ENCODE assay signal across 21 mouse cellular contexts in genomic region chr7:142905606-142906005, GRCm38 (mm10). TPM values are rescaled to one million over a fixed set of nuclear protein-coding genes. Genes with fewer than 3 reads are reported as not detected.
DNase-seq lines count a peak whose midpoint lies in the region; ATAC-seq and TF ChIP-seq lines count a peak whose summit lies in the region.
"Had no signal": no experiment of that assay in that cellular context is flagged by ENCODE, and none has a peak within 500 bp of the region (broad histone marks: within the 10 kb centered on the region; RNA-seq: fewer than 3 reads in every experiment).

No protein-coding gene starts in this region.

- TF ChIP-seq CTCF in liver, postnatal 0 days (IDR thresholded peaks at IDR 0.05; ENCODE audit: low read depth), result no peak

- H3K4me1 ChIP-seq in forebrain, embryonic 12.5 days, result peaks cover 46% of the 10 kb centered on the region
- H3K4me1 ChIP-seq in forebrain, embryonic 11.5 days (replicated peaks; ENCODE audit: control insufficient read depth, insufficient read depth, low read length), result peaks cover 13% of the 10 kb centered on the region; the same call in 1 of the 2 replicates
- H3K4me1 ChIP-seq in neural tube, embryonic 14.5 days (ENCODE audit: control insufficient read depth, insufficient read depth, low read length), result peaks cover 4% of the 10 kb centered on the region; the same call in 1 of the 2 replicates
- peaks cover 34% of the 10 kb centered on the region for H3K4me1 ChIP-seq in neural tube, embryonic 15.5 days
- H3K4me1 ChIP-seq in forebrain, embryonic 14.5 days (ENCODE audit: control insufficient read depth, insufficient read depth, low read length), result peaks cover 41% of the 10 kb centered on the region
- H3K4me1 ChIP-seq in liver, postnatal 0 days (ENCODE audit: insufficient read depth), result no peaks in the 10 kb centered on the region
- no peaks in the 10 kb centered on the region for H3K4me1 ChIP-seq in kidney, embryonic 16.5 days (ENCODE audit: insufficient read depth, low read length)
- H3K4me1 ChIP-seq: stomach, embryonic 15.5 days had no signal

- ATAC-seq in forebrain, embryonic 12.5 days (ENCODE audit: low FRiP score), result peak; percentile 24; the same call in 1 of the 2 replicates
- no peak for ATAC-seq in forebrain, embryonic 11.5 days (replicated peaks; ENCODE audit: low FRiP score)
- ATAC-seq in neural tube, embryonic 14.5 days (ENCODE audit: low read depth), result peak; percentile 6; the same call in 1 of the 2 replicates
- no peak for ATAC-seq in neural tube, embryonic 15.5 days (ENCODE audit: low FRiP score)
- ATAC-seq in forebrain, embryonic 14.5 days, result peak; percentile 30
- ATAC-seq in liver, postnatal 0 days, result no peak
- ATAC-seq in kidney, embryonic 16.5 days (ENCODE audit: low FRiP score, low TSS enrichment), result no peak
- ATAC-seq: intestine, embryonic 16.5 days; Patski had no signal

- H3K27ac ChIP-seq in forebrain, embryonic 12.5 days, result peak overlapping the region; percentile 74
- no peak overlapping the region for H3K27ac ChIP-seq in forebrain, embryonic 11.5 days (ENCODE audit: low read depth, low read length)
- 0 out of 2 replicates have a peak overlapping the region, but pooled peaks have one; percentile 18 for H3K27ac ChIP-seq in neural tube, embryonic 14.5 days (ENCODE audit: low read depth, low read length)
- no peak overlapping the region for H3K27ac ChIP-seq in neural tube, embryonic 15.5 days (replicated peaks)
- peak overlapping the region; percentile 58 for H3K27ac ChIP-seq in forebrain, embryonic 14.5 days (ENCODE audit: low read depth, low read length)
- no peak overlapping the region for H3K27ac ChIP-seq in liver, postnatal 0 days (ENCODE audit: low read depth)
- no peak overlapping the region for H3K27ac ChIP-seq in kidney, embryonic 16.5 days (ENCODE audit: low read length)
- H3K27ac ChIP-seq: embryonic facial prominence, embryonic 13.5 days; heart, embryonic 10.5 days; hindbrain, embryonic 10.5 days; left cerebral cortex, adult 2 months; stomach, embryonic 15.5 days had no signal

- H3K27me3 ChIP-seq in forebrain, embryonic 12.5 days, result peaks cover 30% of the 10 kb centered on the region
- H3K27me3 ChIP-seq in forebrain, embryonic 11.5 days (ENCODE audit: control insufficient read depth, insufficient read depth, low read length), result no peaks in the 10 kb centered on the region
- no peaks in the 10 kb centered on the region for H3K27me3 ChIP-seq in neural tube, embryonic 14.5 days (ENCODE audit: control insufficient read depth, insufficient read depth, low read length)
- no peaks in the 10 kb centered on the region for H3K27me3 ChIP-seq in neural tube, embryonic 15.5 days (replicated peaks)
- 0 out of 2 replicates have a peak, but pooled peaks cover under 1% of the 10 kb centered on the region for H3K27me3 ChIP-seq in forebrain, embryonic 14.5 days (replicated peaks; ENCODE audit: control insufficient read depth, insufficient read depth, low read length)
- H3K27me3 ChIP-seq in liver, postnatal 0 days (ENCODE audit: insufficient read depth, low read length), result 0 out of 2 replicates have a peak, but pooled peaks cover 3% of the 10 kb centered on the region
- H3K27me3 ChIP-seq in kidney, embryonic 16.5 days (ENCODE audit: insufficient read depth, low read length), result 0 out of 2 replicates have a peak, but pooled peaks cover 2% of the 10 kb centered on the region
- H3K27me3 ChIP-seq: embryonic facial prominence, embryonic 13.5 days; stomach, embryonic 15.5 days had no signal

- H3K4me2 ChIP-seq in forebrain, embryonic 12.5 days, result no peak overlapping the region
- no peak overlapping the region for H3K4me2 ChIP-seq in forebrain, embryonic 11.5 days (ENCODE audit: low read depth, low read length, severe bottlenecking)
- no peak overlapping the region for H3K4me2 ChIP-seq in neural tube, embryonic 14.5 days (ENCODE audit: low read depth, low read length)
- no peak overlapping the region for H3K4me2 ChIP-seq in neural tube, embryonic 15.5 days
- H3K4me2 ChIP-seq in forebrain, embryonic 14.5 days (ENCODE audit: low read length), result no peak overlapping the region
- H3K4me2 ChIP-seq in liver, postnatal 0 days (ENCODE audit: low read depth, low read length), result no peak overlapping the region
- H3K4me2 ChIP-seq in kidney, embryonic 16.5 days (replicated peaks; ENCODE audit: low read depth, low read length), result no peak overlapping the region
- H3K4me2 ChIP-seq: embryonic facial prominence, embryonic 13.5 days; stomach, embryonic 15.5 days had no signal

- no peaks in the 10 kb centered on the region for H3K9me3 ChIP-seq in forebrain, embryonic 12.5 days
- H3K9me3 ChIP-seq in forebrain, embryonic 11.5 days (ENCODE audit: control insufficient read depth, low read length), result no peaks in the 10 kb centered on the region
- H3K9me3 ChIP-seq in neural tube, embryonic 14.5 days (ENCODE audit: control insufficient read depth, low read length), result no peaks in the 10 kb centered on the region
- H3K9me3 ChIP-seq in neural tube, embryonic 15.5 days (replicated peaks), result no peaks in the 10 kb centered on the region
- H3K9me3 ChIP-seq in forebrain, embryonic 14.5 days (replicated peaks; ENCODE audit: control insufficient read depth, low read length), result no peaks in the 10 kb centered on the region
- H3K9me3 ChIP-seq in liver, postnatal 0 days (ENCODE audit: low read length), result no peaks in the 10 kb centered on the region
- H3K9me3 ChIP-seq in kidney, embryonic 16.5 days (ENCODE audit: low read length), result no peaks in the 10 kb centered on the region
- H3K9me3 ChIP-seq: embryonic facial prominence, embryonic 13.5 days; heart, embryonic 10.5 days; hindbrain, embryonic 10.5 days; stomach, embryonic 15.5 days had no signal

- no peak overlapping the region for H3K9ac ChIP-seq in forebrain, embryonic 12.5 days
- no peak overlapping the region for H3K9ac ChIP-seq in forebrain, embryonic 11.5 days (ENCODE audit: low read length)
- H3K9ac ChIP-seq in neural tube, embryonic 14.5 days (replicated peaks; ENCODE audit: low read depth, low read length), result no peak overlapping the region
- H3K9ac ChIP-seq in neural tube, embryonic 15.5 days (replicated peaks), result no peak overlapping the region
- H3K9ac ChIP-seq in forebrain, embryonic 14.5 days (ENCODE audit: low read length), result no peak overlapping the region
- no peak overlapping the region for H3K9ac ChIP-seq in liver, postnatal 0 days (replicated peaks)
- H3K9ac ChIP-seq in kidney, embryonic 16.5 days (replicated peaks; ENCODE audit: low read length), result no peak overlapping the region
- H3K9ac ChIP-seq: embryonic facial prominence, embryonic 13.5 days; stomach, embryonic 15.5 days had no signal

- no peaks in the 10 kb centered on the region for H3K36me3 ChIP-seq in forebrain, embryonic 12.5 days (replicated peaks)
- H3K36me3 ChIP-seq in forebrain, embryonic 11.5 days (ENCODE audit: control insufficient read depth, insufficient read depth, low read length), result no peaks in the 10 kb centered on the region
- no peaks in the 10 kb centered on the region for H3K36me3 ChIP-seq in neural tube, embryonic 14.5 days (ENCODE audit: control insufficient read depth, insufficient read depth, low read length)
- no peaks in the 10 kb centered on the region for H3K36me3 ChIP-seq in neural tube, embryonic 15.5 days
- H3K36me3 ChIP-seq in forebrain, embryonic 14.5 days (ENCODE audit: control insufficient read depth, insufficient read depth, low read length), result no peaks in the 10 kb centered on the region
- H3K36me3 ChIP-seq in liver, postnatal 0 days (replicated peaks; ENCODE audit: insufficient read depth, low read length), result no peaks in the 10 kb centered on the region
- H3K36me3 ChIP-seq in kidney, embryonic 16.5 days (ENCODE audit: insufficient read depth, low read length), result no peaks in the 10 kb centered on the region
- H3K36me3 ChIP-seq: embryonic facial prominence, embryonic 13.5 days; heart, embryonic 10.5 days; hindbrain, embryonic 10.5 days; stomach, embryonic 15.5 days had no signal

- 56% methylated on average over 5 of the region's 5 CpGs for WGBS in forebrain, embryonic 12.5 days
- WGBS in forebrain, embryonic 11.5 days, result 70% methylated on average over 5 of the region's 5 CpGs
- WGBS in neural tube, embryonic 14.5 days, result 43% methylated on average over 5 of the region's 5 CpGs
- 47% methylated on average over 5 of the region's 5 CpGs for WGBS in neural tube, embryonic 15.5 days
- 20% methylated on average over 5 of the region's 5 CpGs for WGBS in forebrain, embryonic 14.5 days
- WGBS in liver, postnatal 0 days (ENCODE audit: insufficient replicate concordance), result 71% methylated on average over 5 of the region's 5 CpGs
- WGBS in kidney, embryonic 16.5 days, result 57% methylated on average over 5 of the region's 5 CpGs

- no peak overlapping the region for H3K4me3 ChIP-seq in forebrain, embryonic 12.5 days (replicated peaks)
- no peak overlapping the region for H3K4me3 ChIP-seq in forebrain, embryonic 11.5 days (ENCODE audit: low read depth, low read length)
- H3K4me3 ChIP-seq in neural tube, embryonic 14.5 days (ENCODE audit: low read depth, low read length), result no peak overlapping the region
- no peak overlapping the region for H3K4me3 ChIP-seq in neural tube, embryonic 15.5 days (replicated peaks)
- no peak overlapping the region for H3K4me3 ChIP-seq in forebrain, embryonic 14.5 days (ENCODE audit: low read depth, low read length)
- no peak overlapping the region for H3K4me3 ChIP-seq in liver, postnatal 0 days (ENCODE audit: low read depth, low read length)
- no peak overlapping the region for H3K4me3 ChIP-seq in kidney, embryonic 16.5 days (ENCODE audit: low read length)
- H3K4me3 ChIP-seq: embryonic facial prominence, embryonic 13.5 days; heart, embryonic 10.5 days; hindbrain, embryonic 10.5 days; left cerebral cortex, adult 2 months; stomach, embryonic 15.5 days had no signal

- no peak for TF ChIP-seq EP300 in liver, postnatal 0 days (IDR thresholded peaks at IDR 0.05; ENCODE audit: low read depth)

- DNase-seq in forebrain, embryonic 11.5 days (ENCODE audit: low spot score), result no peak
- DNase-seq in forebrain, embryonic 14.5 days (ENCODE audit: low spot score), result peak; percentile 76
- no peak for DNase-seq in liver, postnatal 0 days
- DNase-seq: cerebellum, adult 11-12 months; cerebellum, postnatal 14 days; kidney, postnatal 4 days; layer of hippocampus, adult 9-11 months; left cerebral cortex, postnatal 4 days; liver; lung, adult 18-20 months had no signal

RNA-seq across cellular contexts. Expression of gene Th, which starts 25.3 kb away (rescaled TPM):
- polyA plus RNA-seq in forebrain, embryonic 12.5 days (2016; fragmentation: Nextera tagmentation; extraction: Ambion mirVana), result 13.9 and 17.8 TPM in 2 replicates
- polyA plus RNA-seq in forebrain, embryonic 11.5 days (2014; fragmentation: Nextera tagmentation; extraction: Ambion mirVana), result 18.7 and 19.8 TPM in 2 replicates
- 1.7 and 27.3 TPM in 2 replicates for polyA plus RNA-seq in neural tube, embryonic 14.5 days (2014; fragmentation: Nextera tagmentation; extraction: Ambion mirVana)
- polyA plus RNA-seq in neural tube, embryonic 15.5 days (2015; fragmentation: Nextera tagmentation; extraction: Ambion mirVana), result 8.6 and 10.4 TPM in 2 replicates
- 7.9 and 8.2 TPM in 2 replicates for polyA plus RNA-seq in forebrain, embryonic 14.5 days (2014; fragmentation: Nextera tagmentation; extraction: Ambion mirVana)
- not detected in 2 replicates for polyA plus RNA-seq in liver, postnatal 0 days (2015; fragmentation: Nextera tagmentation; extraction: Ambion mirVana)
- 6.5 and 14.0 TPM in 2 replicates for polyA plus RNA-seq in kidney, embryonic 16.5 days (2015; fragmentation: Nextera tagmentation; extraction: Ambion mirVana)
- polyA plus RNA-seq: Patski had no signal

Comparison
In these comparisons a context has a peak if more than half of its experiments do, and no peak if none do; other contexts are left out.
1. ATAC-seq: peak in forebrain, embryonic 12.5 days (single experiment), neural tube, embryonic 14.5 days (single experiment) and forebrain, embryonic 14.5 days (single experiment); none in forebrain, embryonic 11.5 days (single experiment), neural tube, embryonic 15.5 days (single experiment), liver, postnatal 0 days (single experiment) and kidney, embryonic 16.5 days (single experiment).
2. H3K27ac ChIP-seq: peak in forebrain, embryonic 12.5 days (single experiment), neural tube, embryonic 14.5 days (single experiment) and forebrain, embryonic 14.5 days (single experiment); none in forebrain, embryonic 11.5 days (single experiment), neural tube, embryonic 15.5 days (single experiment), liver, postnatal 0 days (single experiment) and kidney, embryonic 16.5 days (single experiment).